In genomic region chr5:63811819-63812508, GRCm38 (mm10) we compare ENCODE assay signal across 8 mouse cellular contexts. TPM values are rescaled to one million over a fixed set of nuclear protein-coding genes. Genes with fewer than 3 reads are reported as not detected.
DNase-seq lines count a peak whose midpoint lies in the region; ATAC-seq and TF ChIP-seq lines count a peak whose summit lies in the region.

TSS of gene 0610040J01Rik (plus strand) at chr5:63812363.

- H3K4me3 ChIP-seq in forebrain, embryonic 12.5 days (replicated peaks), result peak within 1 kb of the TSS; percentile 55
- peak within 1 kb of the TSS; percentile 48 for H3K4me3 ChIP-seq in heart, postnatal 0 days (ENCODE audit: low read depth, low read length)
- peak within 1 kb of the TSS; percentile 58 for H3K4me3 ChIP-seq in liver, embryonic 13.5 days (replicated peaks)
- H3K4me3 ChIP-seq in neural tube, embryonic 11.5 days (ENCODE audit: low read depth, low read length), result peak within 1 kb of the TSS; percentile 48
- H3K4me3 ChIP-seq in stomach, embryonic 16.5 days (replicated peaks; ENCODE audit: low read length), result peak within 1 kb of the TSS; percentile 66

- peak; percentile 92 for ATAC-seq in forebrain, embryonic 12.5 days (ENCODE audit: low FRiP score)
- peak; percentile 85 for ATAC-seq in heart, postnatal 0 days (ENCODE audit: insufficient read depth, low read depth)
- peak; percentile 86 for ATAC-seq in liver, embryonic 13.5 days (ENCODE audit: low read depth)
- ATAC-seq in neural tube, embryonic 11.5 days (ENCODE audit: insufficient read depth, low FRiP score, low TSS enrichment), result peak; percentile 89
- peak; percentile 95 for ATAC-seq in stomach, embryonic 16.5 days (ENCODE audit: insufficient read depth, low FRiP score)

- peaks cover 7% of the 10 kb centered on the region for H3K4me1 ChIP-seq in forebrain, embryonic 12.5 days
- H3K4me1 ChIP-seq in heart, postnatal 0 days (ENCODE audit: control insufficient read depth, insufficient read depth), result 0 out of 2 replicates have a peak, but pooled peaks cover 7% of the 10 kb centered on the region
- H3K4me1 ChIP-seq in liver, embryonic 13.5 days (replicated peaks), result peaks cover 4% of the 10 kb centered on the region; the same call in 1 of the 2 replicates
- no peaks in the 10 kb centered on the region for H3K4me1 ChIP-seq in neural tube, embryonic 11.5 days (ENCODE audit: control insufficient read depth, insufficient read depth, low read length)
- H3K4me1 ChIP-seq in stomach, embryonic 16.5 days (ENCODE audit: control insufficient read depth, insufficient read depth, low read length), result 0 out of 2 replicates have a peak, but pooled peaks cover 3% of the 10 kb centered on the region

- WGBS in forebrain, embryonic 12.5 days, result 4% methylated on average over 42 of the region's 42 CpGs
- whole genome bisulfite sequencing in heart, postnatal 0 days, result 4% methylated on average over 41 of the region's 42 CpGs
- 3% methylated on average over 42 of the region's 42 CpGs for WGBS in liver, embryonic 13.5 days (ENCODE audit: insufficient replicate concordance)
- 3% methylated on average over 42 of the region's 42 CpGs for WGBS in neural tube, embryonic 11.5 days
- 3% methylated on average over 42 of the region's 42 CpGs for whole genome bisulfite sequencing in stomach, embryonic 16.5 days

- peaks cover 22% of the 10 kb centered on the region for H3K27me3 ChIP-seq in forebrain, embryonic 12.5 days
- peaks cover 31% of the 10 kb centered on the region for H3K27me3 ChIP-seq in heart, postnatal 0 days (ENCODE audit: control insufficient read depth, insufficient read depth, low read length)
- H3K27me3 ChIP-seq in liver, embryonic 13.5 days, result peaks cover 29% of the 10 kb centered on the region
- 0 out of 2 replicates have a peak, but pooled peaks cover 5% of the 10 kb centered on the region for H3K27me3 ChIP-seq in neural tube, embryonic 11.5 days (ENCODE audit: control insufficient read depth, insufficient read depth, low read length)
- no peaks in the 10 kb centered on the region for H3K27me3 ChIP-seq in stomach, embryonic 16.5 days (ENCODE audit: control insufficient read depth, insufficient read depth, low read length)

- TF ChIP-seq EP300 in heart, postnatal 0 days (IDR thresholded peaks at IDR 0.05; ENCODE audit: low read depth), result no peak

- peak within 1 kb of the TSS; percentile 53 for H3K9ac ChIP-seq in forebrain, embryonic 12.5 days
- H3K9ac ChIP-seq in heart, postnatal 0 days (replicated peaks; ENCODE audit: low read depth, low read length), result no peak within 1 kb of the TSS
- H3K9ac ChIP-seq in liver, embryonic 13.5 days, result peak within 1 kb of the TSS; percentile 57
- H3K9ac ChIP-seq in neural tube, embryonic 11.5 days (ENCODE audit: low read length), result peak within 1 kb of the TSS; percentile 51
- peak within 1 kb of the TSS; percentile 83 for H3K9ac ChIP-seq in stomach, embryonic 16.5 days (ENCODE audit: low read length)

- H3K27ac ChIP-seq in forebrain, embryonic 12.5 days, result no peak within 1 kb of the TSS
- H3K27ac ChIP-seq in heart, postnatal 0 days (ENCODE audit: low read depth), result no peak within 1 kb of the TSS
- peak within 1 kb of the TSS; percentile 39; the same call in 1 of the 2 replicates for H3K27ac ChIP-seq in liver, embryonic 13.5 days
- no peak within 1 kb of the TSS for H3K27ac ChIP-seq in neural tube, embryonic 11.5 days (ENCODE audit: low read depth, low read length)
- peak within 1 kb of the TSS; percentile 64; the same call in 1 of the 2 replicates for H3K27ac ChIP-seq in stomach, embryonic 16.5 days (ENCODE audit: low read length)

- no peaks in the 10 kb centered on the region for H3K9me3 ChIP-seq in forebrain, embryonic 12.5 days
- no peaks in the 10 kb centered on the region for H3K9me3 ChIP-seq in heart, postnatal 0 days (replicated peaks; ENCODE audit: control insufficient read depth, low read length)
- no peaks in the 10 kb centered on the region for H3K9me3 ChIP-seq in liver, embryonic 13.5 days (replicated peaks)
- H3K9me3 ChIP-seq in neural tube, embryonic 11.5 days (ENCODE audit: control insufficient read depth, low read length), result no peaks in the 10 kb centered on the region
- no peaks in the 10 kb centered on the region for H3K9me3 ChIP-seq in stomach, embryonic 16.5 days (replicated peaks; ENCODE audit: control insufficient read depth, low read length)

- H3K36me3 ChIP-seq in forebrain, embryonic 12.5 days (replicated peaks), result no peaks in the 10 kb centered on the region
- H3K36me3 ChIP-seq in heart, postnatal 0 days (replicated peaks; ENCODE audit: control insufficient read depth, insufficient read depth, low read length), result no peaks in the 10 kb centered on the region
- no peaks in the 10 kb centered on the region for H3K36me3 ChIP-seq in liver, embryonic 13.5 days
- no peaks in the 10 kb centered on the region for H3K36me3 ChIP-seq in neural tube, embryonic 11.5 days (ENCODE audit: control insufficient read depth, insufficient read depth, low read length)
- no peaks in the 10 kb centered on the region for H3K36me3 ChIP-seq in stomach, embryonic 16.5 days (ENCODE audit: control insufficient read depth, insufficient read depth, low read length)

- H3K4me2 ChIP-seq in forebrain, embryonic 12.5 days, result peak within 1 kb of the TSS; percentile 95
- peak within 1 kb of the TSS; percentile 71 for H3K4me2 ChIP-seq in heart, postnatal 0 days (ENCODE audit: low read depth, low read length)
- H3K4me2 ChIP-seq in liver, embryonic 13.5 days, result peak within 1 kb of the TSS; percentile 75
- H3K4me2 ChIP-seq in neural tube, embryonic 11.5 days (ENCODE audit: low read depth), result peak within 1 kb of the TSS; percentile 92
- peak within 1 kb of the TSS; percentile 97 for H3K4me2 ChIP-seq in stomach, embryonic 16.5 days (ENCODE audit: low read depth, low read length)

- peak; percentile 77 for TF ChIP-seq CTCF in heart, postnatal 0 days (IDR thresholded peaks at IDR 0.05; ENCODE audit: low read depth)

- DNase-seq in B cell, adult 2 months, result peak; percentile 76 to 79
- DNase-seq in c-Kit-positive CD71-negative TER-119-negative erythroid progenitor cells, embryonic 14.5 days (ENCODE audit: low read depth), result peak; percentile 55
- DNase-seq in heart, postnatal 0 days (ENCODE audit: low spot score), result peak; percentile 67
- DNase-seq in kidney, postnatal 36 days, result peak; percentile 87 to 88
- peak; percentile 28 for DNase-seq in liver, embryonic 13.5 days
- peak; percentile 73 for DNase-seq in neural tube, embryonic 11.5 days (ENCODE audit: low spot score)

RNA-seq across cellular contexts. Expression of gene 0610040J01Rik, which starts in this region (rescaled TPM):
- 1.8 and 1.9 TPM in 2 replicates for polyA plus RNA-seq in forebrain, embryonic 12.5 days (2016; fragmentation: Nextera tagmentation; extraction: Ambion mirVana)
- total RNA-seq in heart, postnatal 0 days (2014; rRNA removed; ENCODE audit: low replicate concordance), result 0.11 and 3.2 TPM in 2 replicates
- polyA plus RNA-seq in heart, postnatal 0 days (2015; fragmentation: Nextera tagmentation; extraction: Ambion mirVana), result 0.53 and 1.0 TPM in 2 replicates
- 13.9 and 14.6 TPM in 2 replicates for polyA plus RNA-seq in liver, embryonic 13.5 days (2015; fragmentation: Nextera tagmentation; extraction: Ambion mirVana)
- polyA plus RNA-seq in neural tube, embryonic 11.5 days (2014; fragmentation: Nextera tagmentation; extraction: Ambion mirVana), result 2.1 TPM in 2 replicates
- polyA plus RNA-seq in stomach, embryonic 16.5 days (2015; fragmentation: Nextera tagmentation; extraction: Ambion mirVana), result 53.9 and 62.5 TPM in 2 replicates

Comparison
In these comparisons a context has a peak if more than half of its experiments do, and no peak if none do; other contexts are left out.
1. DNase-seq: peak in every context shown above with its lines; median percentile 88 in kidney, postnatal 36 days; 78 in B cell, adult 2 months; 73 in neural tube, embryonic 11.5 days; 67 in heart, postnatal 0 days; 55 in c-Kit-positive CD71-negative TER-119-negative erythroid progenitor cells, embryonic 14.5 days; 28 in liver, embryonic 13.5 days.
2. H3K27ac ChIP-seq: peak in liver, embryonic 13.5 days (single experiment) and stomach, embryonic 16.5 days (single experiment); none in forebrain, embryonic 12.5 days (single experiment), heart, postnatal 0 days (single experiment) and neural tube, embryonic 11.5 days (single experiment).
3. Peak in every context shown above with its lines, with median percentiles within 50 percentile points of each other: ATAC-seq, H3K4me2 ChIP-seq and H3K4me3 ChIP-seq.